Mouse (Mus musculus) lung, postnatal 0 days (tissue): ENCODE measurements at regions not wholly inside any gene's neighbourhood (a gene's known extent, or its start where the extent isn't known, plus 50 kb on each side); places are given as distances from the start of the nearest gene placed in this dataset.

ENCODE experiments used
- ATAC-seq: fragments of 200-750 bp; cut with Nextera tagmentation; 2 replicates; pipeline ENCODE4 v1.8.0; 2017; ENCODE audit warnings: moderate library complexity
- DNase-seq: peaks from one replicate; pipeline ENCODE4 v3.0.0-alpha.2; 2016; ENCODE audit warnings: low spot score
- H3K27ac ChIP-seq: fragments of 300-500 bp; sonication (generic); 2 replicates; pipeline ENCODE4 v1.5.1; 2014; ENCODE audit warnings: antibody characterized with exemption, mild to moderate bottlenecking, low read length, mixed read lengths
- H3K27me3 ChIP-seq: fragments of 300-500 bp; sonication (generic); replicated peaks from 2 replicates; pipeline ENCODE4 v1.6.1; 2014; ENCODE audit warnings: low read length, mixed read lengths; ENCODE audit not compliant: insufficient read depth
- H3K36me3 ChIP-seq: fragments of 300-500 bp; sonication (generic); 2 replicates; pipeline ENCODE4 v1.6.1; 2014; ENCODE audit warnings: low read length, mixed read lengths; ENCODE audit not compliant: insufficient read depth
- H3K4me1 ChIP-seq: fragments of 300-500 bp; sonication (generic); 2 replicates; pipeline ENCODE4 v1.6.1; 2014; ENCODE audit warnings: antibody characterized with exemption, low read depth, low read length, mixed read lengths; ENCODE audit not compliant: insufficient read depth
- H3K4me2 ChIP-seq: fragments of 300-500 bp; sonication (generic); replicated peaks from 2 replicates; pipeline ENCODE4 v1.6.1; 2014; ENCODE audit warnings: low read depth, mild to moderate bottlenecking, low read length, moderate library complexity, mixed read lengths
- H3K4me3 ChIP-seq: fragments of 300-500 bp; sonication (generic); 2 replicates; pipeline ENCODE4 v1.5.1; 2014; ENCODE audit warnings: low read depth, low read length
- H3K9ac ChIP-seq: fragments of 300-500 bp; sonication (generic); replicated peaks from 2 replicates; pipeline ENCODE4 v1.6.1; 2014; ENCODE audit warnings: low read depth, mild to moderate bottlenecking
- H3K9me3 ChIP-seq: fragments of 300-500 bp; sonication (generic); 2 replicates; pipeline ENCODE4 v1.6.1; 2016; ENCODE audit warnings: low read length, mixed read lengths
- CTCF ChIP-seq: IDR thresholded peaks from 2 replicates; pipeline ENCODE4 v1.5.1; 2016; ENCODE audit warnings: antibody characterized with exemption, mild to moderate bottlenecking
- EP300 ChIP-seq: IDR thresholded peaks from 2 replicates; pipeline ENCODE4 v1.6.1; 2016; ENCODE audit warnings: antibody characterized with exemption, mild to moderate bottlenecking, control low read depth
- WGBS: fragments of 180-500 bp; shearing (Covaris S2); extraction: QIAGEN DNeasy Blood & Tissue Kit; methylation state at CpG from one replicate; pipeline ENCODE4 v1.1.7; 2014; 5-methylcytosine and 5-hydroxymethylcytosine counted together

DNA sequence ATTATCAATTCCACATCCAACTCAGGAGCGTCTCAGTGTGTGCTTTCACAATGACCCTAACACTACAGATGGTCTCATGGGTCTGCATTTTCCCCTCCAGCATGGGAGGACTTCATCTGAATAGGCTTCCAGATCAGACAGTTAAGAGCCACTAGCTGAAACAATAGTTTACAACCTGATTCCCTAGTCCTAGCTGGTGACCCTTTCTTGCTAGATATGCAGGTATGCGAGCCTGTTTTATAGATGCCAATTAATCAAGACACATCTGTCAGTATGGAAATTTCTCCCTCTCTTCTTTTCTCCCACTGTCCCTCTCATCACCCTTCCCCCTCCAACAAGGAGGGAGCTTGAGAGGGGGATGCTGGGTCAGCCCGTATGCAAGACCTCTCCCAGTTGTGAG lies 71.2 kb upstream of the Zic3 start:
- Histone ChIP-seq H3K4me1 (no peaks in the 10 kb centered on the region), H3K9me3 (no peaks in the 10 kb centered on the region), H3K9ac (no peak overlapping the region), H3K4me2 (no peak overlapping the region), H3K36me3 (no peaks in the 10 kb centered on the region), H3K27me3 (no peaks in the 10 kb centered on the region), H3K4me3 (no peak overlapping the region), H3K27ac (no peak overlapping the region)
- 36% methylated on average over 3 of the region's 3 CpGs for WGBS
- no peak for DNase-seq
- TF ChIP-seq EP300: no peak
- TF ChIP-seq CTCF: no peak
- no peak for ATAC-seq

DNA sequence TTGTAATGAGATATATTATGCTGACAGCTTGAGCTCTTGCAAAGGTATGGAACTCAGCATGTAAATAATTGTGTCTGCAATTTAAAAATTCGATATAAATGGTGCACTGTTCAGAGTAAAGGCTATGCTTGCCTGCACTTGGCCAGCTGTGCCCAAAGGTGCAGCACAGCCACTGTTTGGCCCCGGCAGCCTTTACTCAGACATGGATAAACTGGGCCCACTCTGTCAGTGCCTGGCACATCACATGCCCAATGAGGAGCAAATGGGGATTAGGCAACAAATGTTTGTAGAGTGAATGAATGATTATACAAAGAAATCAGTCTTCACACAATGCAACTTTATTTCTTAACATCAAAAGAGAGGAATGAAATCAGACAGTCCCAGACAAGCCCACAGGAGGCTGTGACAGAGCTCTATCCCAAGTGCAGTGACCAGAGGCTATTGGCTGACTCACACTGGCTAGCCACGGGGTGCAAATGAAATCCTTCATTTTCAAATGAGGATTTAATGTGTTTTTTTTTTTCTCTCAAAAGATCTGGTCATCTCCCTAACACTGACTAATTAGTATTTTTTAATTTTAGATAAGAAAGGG lies 67.8 kb upstream of the Zic3 start:
- H3K4me2 ChIP-seq: no peak overlapping the region
- 32% methylated on average over 3 of the region's 3 CpGs for WGBS

More for the DNA sequence above, 67.8 kb upstream of the Zic3 start:
- Histone ChIP-seq H3K9me3 (no peaks in the 10 kb centered on the region), H3K4me3 (no peak overlapping the region), H3K27me3 (no peaks in the 10 kb centered on the region), H3K27ac (no peak overlapping the region), H3K36me3 (no peaks in the 10 kb centered on the region), H3K4me1 (no peaks in the 10 kb centered on the region), H3K9ac (no peak overlapping the region)
- ATAC-seq (no peak), DNase-seq (no peak)
- TF ChIP-seq EP300 (no peak), CTCF (no peak)
